Mouse (Mus musculus): ENCODE data around the gene Gpd1l.

- TF ChIP-seq CTCF (IDR thresholded peaks at IDR 0.05; ENCODE audit: extremely low read depth, insufficient read length, insufficient replicate concordance, low read depth, low read length) (no peak), POLR2A (IDR thresholded peaks at IDR 0.05; ENCODE audit: low read depth, low read length) (no peak; the same call in 1 of the 2 replicates)
Measured at GRCm38 (mm10) chr9:114977461-114978280, 43.9 kb upstream of the Gpd1l start.
